Mouse (Mus musculus) ovary, postnatal 14 days (tissue): Measurements from ENCODE around the gene Usp7.
"Not testable (repeated sequence)": the region's sequence is repeated elsewhere in the genome, so short reads cannot be mapped to it uniquely, and the experiment has no call there.

ENCODE experiments used
- DNase-seq: peaks from one replicate; pipeline ENCODE4 v3.0.0; 2022; ENCODE audit warnings: low spot score

The Usp7 gene

DNA sequence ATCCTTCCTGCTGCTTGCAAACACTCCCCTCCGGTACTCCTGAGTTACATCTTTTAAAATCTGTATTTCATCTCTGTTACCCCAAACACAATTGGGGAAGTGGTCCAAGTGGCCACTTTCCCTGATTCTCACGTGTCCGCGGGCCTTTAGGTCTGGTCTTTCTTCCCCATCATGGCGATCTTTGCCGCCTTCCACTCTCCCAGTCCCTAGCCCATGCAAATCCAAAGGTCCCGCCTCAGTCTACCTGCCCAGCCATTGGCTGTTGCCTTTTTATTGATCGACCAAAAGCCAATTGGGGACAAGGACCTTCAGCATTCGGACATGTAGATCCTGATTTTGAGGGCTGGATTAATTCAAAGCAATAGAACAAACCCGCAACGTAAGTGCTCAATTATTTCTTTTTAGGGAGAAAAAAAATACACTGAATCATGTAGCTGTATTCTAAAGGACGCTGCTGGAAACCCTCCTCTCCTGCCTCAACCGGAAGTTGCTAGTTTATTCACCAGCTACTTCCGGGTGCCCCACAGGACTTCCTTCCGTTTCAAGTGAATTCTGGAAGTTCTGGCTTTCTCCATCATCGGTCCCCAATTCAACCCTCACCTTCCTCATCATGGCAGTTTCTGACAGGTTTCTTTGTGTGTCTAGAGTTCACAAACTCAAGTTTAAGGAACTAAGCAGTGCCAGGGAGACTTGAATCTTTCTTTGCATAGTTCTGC is 8.8 kb downstream of the Usp7 start:
- no peak for DNase-seq

DNA sequence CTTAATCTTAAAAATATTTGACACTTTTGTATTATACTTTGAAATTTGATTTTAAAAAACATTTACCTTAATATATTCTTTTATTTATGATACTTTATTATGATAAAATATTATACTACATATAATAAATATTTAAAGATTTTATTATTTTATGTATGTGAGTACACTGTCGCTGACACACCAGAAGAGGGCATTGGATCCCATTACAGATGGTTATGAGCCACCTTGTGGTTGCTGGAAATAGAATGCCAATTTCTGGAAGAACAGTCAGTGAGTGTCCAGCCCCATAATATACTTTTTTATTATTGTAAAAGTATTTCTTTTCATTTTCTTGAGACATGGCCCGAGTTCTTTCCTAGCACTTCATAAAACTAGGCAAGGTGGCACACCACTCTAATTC is 10.4 kb downstream of the Usp7 start:
- no peak for DNase-seq

DNA sequence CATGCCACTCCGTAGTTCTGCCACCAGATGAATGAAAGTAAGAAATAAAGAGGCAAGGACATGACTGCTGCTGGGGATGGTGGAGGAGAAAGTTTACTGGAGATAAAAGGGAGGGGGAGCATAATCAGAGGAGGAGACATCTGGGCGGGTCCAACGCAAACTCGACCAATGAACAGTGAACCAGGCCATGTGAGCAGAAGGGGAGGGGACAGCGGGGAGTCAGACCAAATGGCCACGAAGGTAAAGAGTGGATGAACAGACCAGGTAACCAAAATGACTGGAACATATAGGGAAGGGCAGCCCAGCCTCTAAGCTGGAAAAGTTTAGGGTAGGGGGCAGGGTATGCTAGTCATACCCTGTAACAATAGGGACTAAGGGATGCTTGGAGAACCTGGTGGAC is 10.9 kb downstream of the Usp7 start:
- DNase-seq, result no peak

DNA sequence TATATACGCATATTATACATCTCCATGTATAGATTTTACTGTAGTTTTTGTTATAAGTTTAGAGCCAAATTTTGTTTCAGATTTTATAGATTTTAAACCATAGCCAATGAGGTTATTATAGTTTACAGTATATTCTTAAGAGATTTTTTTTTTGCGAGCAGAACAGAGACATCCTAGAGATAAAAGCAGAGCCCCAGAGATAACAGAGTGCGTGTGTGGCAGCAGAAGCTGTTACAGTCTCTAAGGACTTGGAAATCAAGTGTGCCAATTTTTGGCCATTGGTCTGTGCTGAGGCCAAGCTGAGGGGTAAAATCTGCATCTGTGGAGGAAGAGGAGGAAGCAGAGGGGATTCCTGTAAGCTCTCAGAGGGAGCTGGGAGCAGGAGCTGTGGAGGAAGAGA is 11.9 kb downstream of the Usp7 start:
- DNase-seq, result no peak

DNA sequence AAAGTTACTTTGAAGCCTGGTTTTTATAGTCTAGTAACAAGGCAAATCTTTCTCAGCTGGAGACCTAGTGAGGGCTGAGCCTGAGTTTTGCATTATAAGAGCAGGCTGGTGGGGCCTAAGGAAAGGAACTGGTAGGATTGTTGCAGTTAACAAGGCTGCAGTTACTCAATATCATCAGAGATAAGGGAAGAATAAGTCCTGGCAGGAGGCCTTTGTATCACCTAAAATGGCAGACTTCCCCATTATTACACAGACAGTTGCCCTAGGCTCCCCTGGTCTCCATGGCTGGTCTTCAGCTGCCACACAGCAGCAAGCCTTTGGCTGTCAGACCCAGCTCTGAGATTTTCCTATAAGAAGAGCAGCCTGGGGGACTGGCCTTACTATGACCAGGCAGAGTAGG is 13.4 kb downstream of the Usp7 start:
- DNase-seq, result no peak

DNA sequence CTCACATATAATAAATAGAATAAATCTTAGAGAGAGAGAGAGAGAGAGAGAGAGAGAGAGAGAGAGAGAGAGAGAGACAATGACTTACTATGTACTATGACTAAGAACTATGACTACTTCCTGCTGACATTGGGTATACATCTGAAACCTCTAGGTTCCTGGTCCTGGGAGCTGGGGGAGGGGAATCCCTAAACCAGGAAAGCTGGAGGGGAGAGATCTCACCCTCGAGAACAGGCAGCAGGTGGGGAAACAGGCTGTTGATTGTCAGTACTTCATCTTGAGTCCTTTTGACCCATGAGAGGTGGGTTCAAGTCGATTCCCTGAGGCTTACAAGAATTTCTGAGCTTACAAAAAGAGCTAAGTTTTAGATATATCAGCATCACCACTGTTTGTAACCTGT is 14.9 kb downstream of the Usp7 start:
- no peak for DNase-seq

DNA sequence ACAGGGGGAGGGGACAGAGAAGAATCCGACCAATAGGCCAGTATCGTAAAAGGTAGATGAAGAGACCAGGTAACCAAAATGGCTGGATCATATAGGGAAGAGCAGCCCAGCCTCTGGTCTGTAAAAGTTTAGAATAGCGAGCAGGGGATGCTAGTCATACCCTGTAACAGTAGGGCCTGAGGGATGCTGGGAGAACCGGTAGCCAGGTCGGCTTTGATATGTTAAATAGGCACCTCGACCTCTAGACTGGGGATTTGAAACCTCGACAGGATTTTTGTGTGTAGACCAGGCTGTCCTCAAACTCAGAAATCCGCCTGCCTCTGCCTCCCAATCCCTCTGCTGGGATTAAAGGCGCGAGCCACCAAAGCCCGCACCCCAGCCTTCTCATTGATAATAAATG is 15.5 kb downstream of the Usp7 start:
- no peak for DNase-seq

DNA sequence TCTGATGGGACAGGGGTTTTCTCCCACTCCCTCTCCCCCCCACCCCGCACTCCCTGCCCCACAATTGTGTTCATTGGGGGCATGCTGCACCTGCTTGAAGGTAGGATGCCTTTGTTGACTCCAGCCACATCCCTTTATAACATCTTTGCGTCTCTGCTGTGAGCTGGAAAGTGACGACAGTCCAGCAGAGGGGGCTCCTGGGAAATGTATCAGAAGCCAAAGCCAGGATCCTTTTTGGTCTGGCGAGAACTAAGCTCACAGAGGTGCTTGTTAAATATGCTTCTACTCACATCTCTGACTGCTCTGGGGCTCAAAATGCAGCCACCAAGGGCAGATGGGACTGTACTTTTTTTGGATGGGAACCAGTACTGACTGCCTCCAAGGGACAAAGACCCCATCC is 21.0 kb downstream of the Usp7 start:
- DNase-seq, result no peak

DNA sequence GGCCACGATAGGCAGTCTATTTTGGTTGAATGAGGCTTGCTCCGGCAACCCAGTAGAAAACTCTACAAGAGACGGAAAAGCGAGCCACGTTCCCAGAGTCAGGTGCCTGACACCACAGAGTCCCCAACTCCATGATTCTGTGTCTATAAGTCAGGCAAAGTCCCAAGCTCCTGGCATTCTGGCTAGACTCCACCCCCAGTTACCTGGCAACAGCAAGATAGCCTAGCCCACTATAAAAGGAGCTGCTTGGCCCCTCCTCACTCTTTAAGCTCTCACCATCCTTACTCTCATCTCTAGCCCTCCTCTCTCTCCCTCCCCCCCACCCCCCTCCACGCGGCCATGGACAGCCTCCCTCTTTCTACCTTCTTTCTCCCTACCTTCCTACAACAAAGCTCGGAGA is 21.8 kb downstream of the Usp7 start:
- not testable (repeated sequence) for DNase-seq

DNA sequence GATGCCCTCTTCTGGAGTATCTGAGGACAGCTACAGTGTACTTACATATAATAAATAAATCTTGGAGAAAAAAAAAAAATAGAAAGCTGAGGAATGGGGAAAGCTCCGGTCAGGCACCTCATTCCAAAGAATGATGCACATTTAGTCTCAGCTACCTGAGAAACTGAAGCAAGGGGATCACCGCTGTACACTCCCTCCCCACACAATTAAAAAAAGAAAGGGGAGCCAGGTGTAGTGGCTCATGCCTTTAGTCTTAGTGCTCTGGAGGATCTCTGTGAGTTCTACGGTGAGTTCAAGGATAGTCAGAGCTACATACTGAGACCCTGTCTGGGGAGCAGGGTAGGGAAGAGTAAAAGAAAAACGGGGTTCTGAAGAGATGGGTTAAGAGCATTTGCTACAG is 22.6 kb downstream of the Usp7 start:
- no peak for DNase-seq

DNA sequence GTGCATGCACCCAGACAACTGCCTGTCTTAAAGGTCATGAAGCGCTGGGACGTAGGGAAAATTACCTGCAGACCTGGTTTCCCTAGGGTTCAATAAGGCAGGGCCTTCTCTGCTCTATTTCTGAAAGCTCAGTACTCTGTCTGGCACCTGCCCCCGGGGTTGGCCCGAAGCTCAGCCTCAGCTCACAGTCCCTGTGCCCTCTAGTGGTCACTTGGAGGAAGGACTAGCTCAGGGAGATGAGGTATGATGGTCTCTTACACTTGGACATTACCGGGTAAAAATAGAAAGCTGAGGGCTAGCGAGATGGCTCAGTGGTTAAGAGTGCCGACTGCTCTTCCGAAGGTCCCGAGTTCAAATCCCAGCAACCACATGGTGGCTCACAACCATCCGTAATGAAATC is 23.0 kb downstream of the Usp7 start:
- peak; percentile 56 for DNase-seq

DNA sequence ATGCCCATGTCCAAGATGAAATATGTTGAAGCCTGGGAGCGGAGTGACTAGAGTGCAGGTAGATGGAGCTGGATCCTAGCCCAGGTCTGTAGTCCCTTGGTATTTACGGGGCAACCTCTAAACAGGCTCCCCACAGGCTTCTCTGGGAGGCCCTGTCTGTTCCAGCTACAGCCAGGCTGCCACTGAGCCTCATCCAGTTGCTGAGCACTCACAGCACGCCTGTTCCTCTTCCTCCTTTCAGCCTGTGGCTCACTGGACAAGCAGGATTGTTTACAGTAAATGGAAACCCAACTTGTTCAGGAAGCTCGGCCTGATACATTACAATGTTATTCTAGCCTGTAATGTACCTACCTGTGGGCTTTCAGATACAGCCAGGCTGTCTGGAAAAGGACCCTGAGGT is 23.5 kb downstream of the Usp7 start:
- no peak for DNase-seq

DNA sequence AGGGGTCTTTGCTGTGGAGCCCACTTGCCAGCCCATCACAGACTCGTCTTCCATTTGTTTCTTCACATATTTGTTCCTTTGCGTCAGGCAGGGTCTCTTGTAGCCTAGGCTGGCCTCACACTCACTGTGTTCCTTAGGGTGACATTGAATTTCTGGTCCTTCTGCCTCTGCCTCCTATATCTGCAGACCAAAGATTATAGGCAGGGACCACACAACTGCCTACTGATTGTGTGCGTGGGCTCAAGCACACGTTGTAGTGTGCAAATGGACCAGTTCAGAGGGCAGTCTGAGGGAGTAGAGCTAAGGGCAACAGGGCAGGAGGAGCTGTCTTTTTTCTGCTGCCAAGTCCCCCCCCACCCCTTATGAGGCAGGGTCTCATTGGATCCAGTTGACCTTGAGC is 24.0 kb downstream of the Usp7 start:
- DNase-seq, result no peak

DNA sequence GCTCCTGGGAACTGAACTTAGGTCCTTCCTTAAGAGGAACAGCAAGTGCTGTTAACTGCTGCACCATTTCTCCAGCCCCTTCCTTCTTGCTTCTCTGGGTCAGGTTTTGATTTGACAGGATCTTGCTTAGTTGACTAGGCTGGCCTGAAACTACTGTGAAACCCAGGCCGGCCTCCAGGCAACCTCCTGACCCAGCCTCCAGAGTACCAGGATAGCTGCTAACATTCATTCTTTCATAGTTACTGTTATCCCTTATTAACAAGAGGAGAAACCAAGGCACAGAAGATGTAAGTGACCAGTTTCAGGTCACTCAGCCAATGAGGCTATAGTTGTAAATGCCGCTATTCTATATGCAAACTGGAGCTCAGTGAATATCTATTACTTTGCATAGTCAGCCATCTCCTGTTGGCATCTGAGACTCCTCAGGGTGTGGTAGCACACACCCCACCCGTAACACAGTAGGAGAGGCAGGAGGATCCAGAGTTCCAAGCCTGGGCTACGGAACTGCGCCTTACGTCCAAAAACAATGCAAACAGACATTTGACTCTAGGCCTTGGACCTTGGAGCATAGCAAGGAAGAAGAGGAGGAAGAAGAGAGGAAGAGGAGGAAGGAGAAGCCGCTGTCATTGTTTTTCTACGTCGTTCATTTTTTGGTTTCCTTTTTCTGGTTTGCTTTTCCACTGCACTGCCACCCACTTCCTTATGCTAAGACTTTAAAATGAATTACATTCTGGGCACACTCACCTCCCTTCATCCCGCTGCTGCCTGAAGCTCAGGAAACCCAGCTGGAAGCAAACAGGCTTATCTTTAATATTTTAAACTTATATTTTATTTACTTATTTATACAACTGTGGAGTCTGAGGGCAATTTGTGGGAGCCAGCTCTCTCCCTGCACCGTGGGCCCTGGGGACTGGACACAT is 24.7 kb downstream of the Usp7 start:
- no peak for DNase-seq

DNA sequence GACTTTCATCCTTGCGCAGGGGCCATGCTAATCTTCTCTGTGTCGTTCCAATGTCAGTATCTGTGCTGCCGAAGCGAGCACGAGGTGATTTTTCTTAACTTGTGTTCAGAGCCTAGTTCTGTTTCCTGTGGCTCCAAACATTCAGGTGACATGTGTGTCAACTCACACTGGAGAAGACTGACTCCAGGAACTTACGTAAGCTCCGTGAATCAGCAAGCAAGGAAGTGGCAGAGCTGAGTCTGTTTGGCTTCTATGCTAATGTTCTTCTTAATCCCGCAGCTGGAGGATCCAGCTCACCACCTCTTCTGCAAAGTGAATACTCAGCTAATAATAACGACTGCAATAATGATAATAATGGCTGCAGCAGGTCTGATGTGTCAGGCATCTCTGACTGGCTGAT is 25.9 kb downstream of the Usp7 start:
- no peak for DNase-seq

DNA sequence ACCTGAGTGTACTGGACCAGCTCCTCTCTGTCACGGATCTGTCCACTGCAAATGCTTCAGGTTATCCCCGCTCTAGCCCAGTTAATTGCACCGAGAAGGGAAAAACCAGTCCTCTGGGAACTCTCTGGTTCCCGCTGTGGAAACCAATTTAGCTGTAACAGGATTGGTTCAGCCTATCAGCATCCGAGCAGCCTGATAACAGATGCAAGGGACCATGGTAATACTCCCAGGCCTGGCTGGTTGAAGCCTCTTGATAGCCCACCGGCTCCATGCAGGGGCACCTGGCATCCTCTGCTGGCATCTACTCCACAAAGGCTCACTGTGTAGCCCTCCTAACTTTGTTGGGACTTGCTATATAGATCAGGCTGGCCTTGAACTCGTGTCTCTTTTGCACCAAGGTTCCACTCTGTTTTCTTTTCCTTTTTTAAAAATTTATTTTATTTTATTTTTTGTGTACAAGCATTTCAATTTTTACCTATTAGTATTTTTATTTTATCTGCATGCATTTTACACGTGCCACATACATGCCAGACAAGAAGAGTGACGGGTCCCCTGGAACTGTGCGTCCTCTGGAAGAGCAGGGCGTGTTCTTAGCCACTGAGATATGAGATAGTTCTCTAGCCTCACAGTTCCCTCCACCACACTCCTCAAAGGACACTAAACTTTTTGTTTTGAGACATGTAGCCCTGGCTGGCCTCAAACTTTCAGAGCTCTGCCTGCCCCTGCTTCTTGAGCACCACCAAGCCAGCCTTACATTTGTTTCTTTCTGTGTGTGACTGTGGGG is 27.8 kb downstream of the Usp7 start:
- DNase-seq, result no peak

DNA sequence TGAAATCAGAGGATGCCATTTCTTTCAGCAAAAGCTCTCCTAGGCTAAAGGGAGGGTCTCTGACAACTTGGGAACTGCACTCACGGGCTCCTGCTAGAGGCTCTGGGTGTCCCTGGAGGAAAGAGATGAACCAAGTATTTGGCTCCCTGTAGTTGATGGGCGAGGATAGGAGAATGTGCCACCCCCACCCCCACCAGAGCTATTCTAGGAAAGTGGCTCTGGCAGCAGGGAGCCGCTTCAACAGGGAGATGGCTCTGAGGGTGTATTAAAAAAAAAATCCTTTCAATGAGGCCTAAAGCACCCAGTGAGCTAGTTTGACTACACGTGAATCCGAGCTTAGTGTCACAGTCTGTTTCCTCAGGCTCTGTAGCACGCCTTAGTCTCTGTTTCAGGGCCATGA is 29.1 kb downstream of the Usp7 start:
- no peak for DNase-seq

DNA sequence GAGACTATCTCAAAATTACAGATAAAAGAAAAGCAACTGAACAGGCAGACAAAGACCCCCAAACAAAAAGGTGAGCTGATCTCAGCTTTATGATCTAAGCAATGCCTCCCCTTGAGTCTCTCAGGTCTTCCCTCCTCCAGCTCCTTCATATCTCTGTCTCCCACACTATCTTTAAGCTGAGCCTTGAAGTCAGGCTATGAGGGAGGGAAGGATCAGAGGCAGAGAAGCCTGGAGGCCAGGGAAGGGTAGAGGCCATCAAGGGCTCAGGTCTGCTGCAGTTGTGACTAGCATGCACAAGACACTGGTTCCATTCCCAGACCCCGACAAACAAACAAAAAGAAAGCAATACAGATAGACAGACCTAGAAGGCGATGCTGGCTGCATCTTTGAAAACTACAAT is 30.2 kb downstream of the Usp7 start:
- no peak for DNase-seq

DNA sequence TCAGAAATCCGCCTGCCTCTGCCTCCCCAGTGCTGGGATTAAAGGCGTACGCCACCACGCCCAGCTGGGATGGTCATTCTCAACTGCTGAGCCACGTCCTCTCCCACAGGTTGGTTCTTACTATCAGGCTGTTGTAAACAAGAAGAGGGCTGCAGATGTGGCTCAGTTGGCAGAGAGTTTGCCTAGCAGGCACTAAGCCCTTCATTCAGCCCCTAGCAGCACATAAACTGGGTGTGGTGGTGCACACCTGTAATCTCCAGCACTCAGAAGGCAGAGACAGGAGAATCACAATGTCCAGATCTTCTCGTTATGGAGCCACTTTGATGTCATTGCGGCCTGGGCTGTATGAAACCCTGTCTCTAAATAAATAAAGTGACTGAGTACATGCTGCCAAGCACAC is 31.1 kb downstream of the Usp7 start:
- DNase-seq, result no peak

DNA sequence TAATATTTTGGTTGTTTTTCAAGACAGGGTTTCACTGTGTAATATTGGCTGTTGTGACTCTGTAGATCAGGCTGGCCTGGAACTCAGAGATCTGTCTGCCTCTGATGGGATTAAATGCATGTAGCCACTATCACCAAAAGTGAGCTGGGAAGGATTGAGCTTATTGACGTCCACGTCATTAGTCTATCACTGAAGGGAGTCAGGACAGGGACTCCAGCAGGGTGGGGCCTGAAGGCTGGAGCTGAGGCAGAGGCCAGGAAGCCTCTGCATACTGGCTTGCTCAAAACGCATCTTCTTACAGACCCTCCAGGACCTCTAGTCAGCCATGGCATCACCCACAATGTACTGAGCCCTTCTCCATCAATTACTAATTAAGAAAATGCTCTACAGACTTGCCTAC is 33.1 kb downstream of the Usp7 start:
- no peak for DNase-seq

DNA sequence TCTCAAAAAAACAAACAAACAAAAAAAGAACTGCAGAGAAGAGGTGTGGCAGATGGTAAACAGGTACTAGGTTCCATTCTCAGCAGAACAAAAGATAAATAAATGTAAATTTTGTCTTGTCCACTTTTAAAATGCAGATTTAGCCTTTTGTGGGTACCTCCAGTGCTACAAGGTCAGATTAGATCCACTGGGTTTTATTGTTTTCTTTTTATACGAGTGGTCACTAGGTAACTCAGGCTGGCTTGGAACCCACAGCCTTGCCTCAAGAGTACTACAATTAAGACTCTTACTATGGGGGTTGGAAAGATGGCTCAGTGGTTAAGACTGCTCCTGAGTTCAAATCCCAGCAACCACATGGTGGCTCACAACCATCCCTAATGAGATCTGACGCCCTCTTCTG is 33.9 kb downstream of the Usp7 start:
- no peak for DNase-seq

DNA sequence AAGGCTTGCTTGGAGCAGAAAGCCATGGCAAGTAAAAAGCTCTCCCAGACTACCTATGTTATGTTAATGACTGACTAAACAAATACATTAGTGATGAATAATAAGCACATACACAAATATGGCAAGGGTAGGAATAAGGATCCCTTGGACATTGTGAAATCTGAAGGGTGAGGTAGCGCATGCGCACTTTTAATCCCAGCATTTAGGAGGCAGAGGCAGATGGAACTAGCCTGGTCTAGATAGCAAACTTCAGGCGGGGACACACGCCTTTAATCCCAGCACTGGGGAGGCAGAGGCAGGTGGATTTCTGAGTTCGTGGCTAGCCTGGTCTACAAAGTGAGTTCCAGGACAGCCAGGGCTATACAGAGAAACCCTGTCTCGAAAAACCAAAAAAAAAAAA is 34.5 kb downstream of the Usp7 start:
- not testable (repeated sequence) for DNase-seq

DNA sequence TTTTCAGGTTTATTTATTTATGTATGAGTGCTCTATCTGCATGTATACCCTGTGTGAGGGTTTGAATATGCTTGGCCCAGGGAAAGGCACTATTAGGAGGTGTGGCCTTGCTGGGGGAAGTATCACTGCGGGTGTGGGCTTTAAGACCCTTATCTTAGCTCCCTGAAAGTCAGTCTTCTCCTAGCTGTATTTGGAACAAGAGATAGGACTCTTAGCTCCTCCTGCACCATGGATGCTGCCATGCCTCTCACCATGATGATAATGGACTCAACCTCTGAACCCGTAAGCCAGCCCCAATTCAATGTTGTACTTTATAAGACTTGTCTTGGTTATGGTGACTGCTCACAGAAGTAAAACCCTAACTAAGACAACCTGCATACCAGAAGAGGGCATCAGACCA is 39.8 kb downstream of the Usp7 start:
- no peak for DNase-seq
